Mouse (Mus musculus): ENCODE data around the gene Tigd3. TPM values are rescaled to one million over a fixed set of nuclear protein-coding genes. Genes with fewer than 3 reads are reported as not detected.
A peak's percentile ranks its signal among the peaks of the same experiment; 100 is the strongest.

Gene Tigd3
- polyA plus RNA-seq, 1 experiment, result 0.28 TPM

DNA sequence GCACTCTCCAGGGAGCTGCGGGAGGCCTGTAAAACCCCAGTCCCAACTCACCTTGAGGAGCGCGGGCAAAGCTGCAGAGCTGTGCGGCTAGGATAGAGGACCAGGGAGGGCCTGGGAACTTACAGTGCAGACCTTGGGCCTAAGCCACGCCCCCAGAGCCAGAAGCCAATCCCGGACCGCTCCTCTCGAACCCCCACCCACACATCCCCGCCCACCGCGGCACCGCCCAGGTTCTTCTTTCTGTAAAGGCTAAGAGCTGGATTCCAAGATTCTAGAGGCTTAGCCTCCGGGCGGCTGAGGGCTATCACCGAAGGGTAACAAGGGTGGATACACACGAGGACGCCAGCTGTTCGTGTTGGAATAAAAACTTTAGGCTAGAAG is 30.8 kb upstream of the Tigd3 start, which contains the start of gene Cdc42ep2:
TSS of gene Cdc42ep2 (minus strand) at position 104 of the 381 bp plus-strand sequence.
- Histone ChIP-seq H3K4me3 (replicated peaks) (peak within 1 kb of the TSS; percentile 64), H3K27me3 (ENCODE audit: control insufficient read depth) (peaks cover 44% of the 10 kb centered on the region), H3K4me1 (ENCODE audit: control insufficient read depth) (peaks cover 47% of the 10 kb centered on the region), H3K36me3 (ENCODE audit: control insufficient read depth) (no peaks in the 10 kb centered on the region), H3K9me3 (ENCODE audit: control insufficient read depth, low read length) (no peaks in the 10 kb centered on the region)
- TF ChIP-seq TAL1 (IDR thresholded peaks at IDR 0.05; ENCODE audit: low read length) (no peak), GATA1 (IDR thresholded peaks at IDR 0.05; ENCODE audit: low read length) (no peak)

DNA sequence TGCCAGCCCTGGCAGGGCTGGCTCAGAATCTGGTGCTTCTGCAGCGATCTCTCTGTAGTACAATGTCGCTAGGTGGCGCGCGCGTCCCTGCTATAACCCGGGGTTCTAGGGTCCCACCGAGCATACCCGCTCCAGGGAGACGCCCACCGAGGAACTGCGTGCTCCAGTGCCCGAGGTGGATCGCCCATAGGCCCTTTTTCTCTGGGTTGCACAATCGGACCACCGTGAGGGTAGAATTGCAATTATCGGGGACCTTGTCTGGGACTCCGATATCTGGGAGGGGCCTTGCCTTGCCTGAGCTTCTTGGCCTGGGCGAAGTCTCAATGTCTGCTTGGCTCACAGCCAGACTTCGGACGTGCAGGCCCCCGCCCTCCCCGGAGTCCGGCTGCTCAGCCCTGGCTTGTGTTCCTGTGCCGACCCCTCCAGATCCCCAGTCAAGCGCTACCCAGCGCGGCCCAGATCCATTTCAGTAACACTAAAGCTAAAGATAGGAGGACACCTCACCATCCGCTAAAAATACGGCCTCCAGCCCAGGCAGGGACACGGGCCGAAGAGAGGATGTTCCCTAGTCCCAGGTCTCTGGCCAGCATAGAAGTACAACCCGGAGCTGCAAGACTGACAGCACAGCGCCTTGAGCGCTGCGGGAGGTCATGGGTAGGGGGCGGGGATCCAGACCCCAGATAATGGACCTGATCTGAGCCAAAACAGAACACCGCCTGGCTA is 30.2 kb upstream of the Tigd3 start:
- TF ChIP-seq TAL1 (IDR thresholded peaks at IDR 0.05; ENCODE audit: low read length), result no peak
- no peak for TF ChIP-seq GATA1 (IDR thresholded peaks at IDR 0.05; ENCODE audit: low read length)
- H3K36me3 ChIP-seq (ENCODE audit: control insufficient read depth), result no peaks in the 10 kb centered on the region
- no peaks in the 10 kb centered on the region for H3K9me3 ChIP-seq (ENCODE audit: control insufficient read depth, low read length)
- peak overlapping the region; percentile 64 for H3K4me3 ChIP-seq (replicated peaks)
- H3K27me3 ChIP-seq (ENCODE audit: control insufficient read depth), result peaks cover 39% of the 10 kb centered on the region
- H3K4me1 ChIP-seq (ENCODE audit: control insufficient read depth), result peaks cover 47% of the 10 kb centered on the region

DNA sequence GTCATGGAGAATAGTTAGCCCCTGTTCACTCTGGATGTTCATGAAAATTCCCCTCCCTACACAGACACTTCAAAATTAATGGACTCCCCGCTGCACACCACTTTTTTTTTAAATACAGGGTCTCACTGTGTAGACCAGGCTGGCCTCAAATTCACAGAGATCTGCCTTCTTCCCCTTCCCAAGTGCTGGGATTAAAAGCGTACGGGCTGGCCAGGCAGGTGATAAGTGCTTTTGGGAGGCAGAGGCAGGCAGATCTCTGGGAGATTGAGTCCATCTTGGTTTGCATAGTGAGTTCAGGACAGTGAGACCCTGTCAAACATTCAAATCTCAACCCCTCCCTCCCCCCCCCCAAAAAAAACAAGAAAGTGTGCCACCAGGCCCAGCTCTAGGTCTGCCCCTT is 29.0 kb upstream of the Tigd3 start:
- TF ChIP-seq TAL1 (IDR thresholded peaks at IDR 0.05; ENCODE audit: low read length) (no peak), GATA1 (IDR thresholded peaks at IDR 0.05; ENCODE audit: low read length) (no peak)
- Histone ChIP-seq H3K4me3 (replicated peaks) (peak overlapping the region; percentile 49), H3K27me3 (ENCODE audit: control insufficient read depth) (peaks cover 28% of the 10 kb centered on the region), H3K36me3 (ENCODE audit: control insufficient read depth) (peaks cover 7% of the 10 kb centered on the region), H3K9me3 (ENCODE audit: control insufficient read depth, low read length) (no peaks in the 10 kb centered on the region), H3K4me1 (ENCODE audit: control insufficient read depth) (peaks cover 47% of the 10 kb centered on the region)

DNA sequence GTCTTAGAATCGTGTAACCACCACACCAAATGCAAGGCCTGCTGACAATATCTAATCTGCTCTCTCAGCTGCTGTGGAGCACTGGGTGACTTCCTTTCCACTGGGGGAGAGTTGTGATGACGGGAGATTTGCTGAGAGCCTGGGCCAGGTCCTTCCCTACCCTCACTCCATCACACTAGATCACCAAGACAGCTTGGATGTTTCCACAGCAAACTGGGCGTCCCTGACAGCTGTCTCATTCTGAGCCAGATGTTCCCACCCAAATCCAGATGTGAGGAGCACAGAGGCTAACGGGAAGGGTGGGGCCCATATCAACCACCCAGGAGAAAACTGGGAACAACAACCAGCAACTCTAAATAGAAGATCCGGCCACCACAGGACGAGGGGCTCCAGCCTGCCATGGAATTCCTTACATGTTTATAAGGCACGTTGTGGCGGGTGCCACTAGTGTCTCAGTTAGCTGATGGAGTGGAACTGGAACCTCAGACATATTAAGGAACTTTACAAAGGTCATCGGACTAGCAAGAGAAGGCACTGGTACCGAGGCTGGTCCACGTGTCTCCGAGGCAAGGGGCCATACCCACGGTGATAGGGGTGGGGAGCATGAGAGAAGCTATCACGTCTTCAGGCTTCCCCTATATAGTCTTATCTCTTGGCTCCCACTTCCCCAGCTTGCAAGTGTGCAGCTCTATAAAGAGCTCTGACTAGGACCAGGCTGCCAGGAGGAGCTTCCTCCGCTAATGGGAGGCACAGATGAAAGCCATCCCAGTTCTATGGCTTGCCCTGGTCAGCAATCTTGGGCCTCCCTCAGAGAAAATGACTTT is 28.4 kb upstream of the Tigd3 start:
- peak overlapping the region; percentile 49 for H3K4me3 ChIP-seq (replicated peaks)
- peaks cover 14% of the 10 kb centered on the region for H3K36me3 ChIP-seq (ENCODE audit: control insufficient read depth)
- peaks cover 24% of the 10 kb centered on the region for H3K27me3 ChIP-seq (ENCODE audit: control insufficient read depth)
- H3K9me3 ChIP-seq (ENCODE audit: control insufficient read depth, low read length), result no peaks in the 10 kb centered on the region
- peak; percentile 57 for TF ChIP-seq TAL1 (IDR thresholded peaks at IDR 0.05; ENCODE audit: low read length)
- TF ChIP-seq GATA1 (IDR thresholded peaks at IDR 0.05; ENCODE audit: low read length), result no peak; the same call in 1 of the 2 replicates
- peaks cover 47% of the 10 kb centered on the region for H3K4me1 ChIP-seq (ENCODE audit: control insufficient read depth)

DNA sequence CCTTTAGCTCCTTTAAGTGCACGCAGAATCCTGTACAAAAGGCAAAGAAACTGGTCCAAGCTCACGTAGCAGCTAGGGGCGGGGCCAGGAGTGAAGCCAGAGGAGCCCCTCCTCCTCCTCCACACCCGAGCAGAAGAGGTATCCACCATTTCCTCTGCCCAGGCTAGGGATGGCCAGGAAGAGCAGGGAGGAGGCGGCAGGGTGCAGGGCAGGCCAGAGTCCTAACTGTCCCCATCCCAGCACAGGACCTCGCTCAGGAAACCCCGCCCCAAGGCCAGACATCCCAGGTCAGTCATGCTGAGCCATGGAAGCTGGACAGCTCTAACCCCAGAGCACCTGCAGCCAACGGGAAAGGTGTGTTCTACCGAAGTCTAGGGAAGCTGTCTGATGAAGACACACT is 27.8 kb upstream of the Tigd3 start:
- no peak for TF ChIP-seq TAL1 (IDR thresholded peaks at IDR 0.05; ENCODE audit: low read length)
- TF ChIP-seq GATA1 (IDR thresholded peaks at IDR 0.05; ENCODE audit: low read length), result no peak

DNA sequence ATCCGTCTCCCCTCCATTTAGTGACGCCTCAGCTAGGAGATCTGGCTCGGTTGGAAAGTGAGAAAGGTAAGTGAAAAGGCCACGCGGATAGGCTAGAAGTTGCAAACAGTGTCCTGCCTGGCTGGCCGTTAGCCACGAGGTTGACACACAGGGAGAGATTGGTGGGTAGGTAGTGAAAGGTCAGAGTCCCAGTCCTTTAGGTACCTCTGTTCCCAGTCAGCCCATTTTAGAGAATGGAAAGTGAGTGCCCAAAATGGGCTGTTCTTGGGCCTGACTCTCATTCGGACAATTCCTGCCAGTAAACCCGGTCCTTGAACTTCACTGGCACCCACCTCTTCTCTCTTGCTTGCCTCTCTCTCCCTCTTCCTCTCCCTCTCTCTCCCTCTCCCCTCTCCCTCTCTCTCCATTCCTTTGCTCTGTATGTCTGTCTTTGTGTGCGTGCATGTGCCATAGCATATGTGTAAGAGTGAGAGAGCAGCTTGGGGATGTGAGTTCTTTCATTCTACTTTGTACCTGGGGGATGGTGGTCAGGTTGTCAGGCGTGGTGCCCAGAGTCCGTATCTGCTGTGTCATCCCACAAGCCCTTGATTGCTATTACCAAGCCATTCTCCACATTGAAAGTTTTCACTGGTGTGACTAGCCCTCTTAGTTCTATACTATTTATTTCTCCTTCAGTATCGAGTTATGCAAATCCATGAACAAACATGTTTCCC is 19.2 kb upstream of the Tigd3 start, which contains the start of gene Dpf2:
TSS of gene Dpf2 (minus strand) at position 4 of the 713 bp plus-strand sequence.
- Histone ChIP-seq H3K9me3 (ENCODE audit: control insufficient read depth, low read length) (no peaks in the 10 kb centered on the region), H3K4me3 (replicated peaks) (peak within 1 kb of the TSS; percentile 79), H3K27me3 (ENCODE audit: control insufficient read depth) (no peaks in the 10 kb centered on the region), H3K36me3 (ENCODE audit: control insufficient read depth) (peaks cover 46% of the 10 kb centered on the region), H3K4me1 (ENCODE audit: control insufficient read depth) (peaks cover 54% of the 10 kb centered on the region)
- TF ChIP-seq TAL1 (IDR thresholded peaks at IDR 0.05; ENCODE audit: low read length), result no peak
- no peak for TF ChIP-seq GATA1 (IDR thresholded peaks at IDR 0.05; ENCODE audit: low read length)

More for the DNA sequence above, 27.8 kb upstream of the Tigd3 start:
- H3K9me3 ChIP-seq (ENCODE audit: control insufficient read depth, low read length), result no peaks in the 10 kb centered on the region
- peaks cover 18% of the 10 kb centered on the region for H3K27me3 ChIP-seq (ENCODE audit: control insufficient read depth)
- H3K4me1 ChIP-seq (ENCODE audit: control insufficient read depth), result peaks cover 47% of the 10 kb centered on the region
- H3K36me3 ChIP-seq (ENCODE audit: control insufficient read depth), result peaks cover 20% of the 10 kb centered on the region
- peak overlapping the region; percentile 49 for H3K4me3 ChIP-seq (replicated peaks)

DNA sequence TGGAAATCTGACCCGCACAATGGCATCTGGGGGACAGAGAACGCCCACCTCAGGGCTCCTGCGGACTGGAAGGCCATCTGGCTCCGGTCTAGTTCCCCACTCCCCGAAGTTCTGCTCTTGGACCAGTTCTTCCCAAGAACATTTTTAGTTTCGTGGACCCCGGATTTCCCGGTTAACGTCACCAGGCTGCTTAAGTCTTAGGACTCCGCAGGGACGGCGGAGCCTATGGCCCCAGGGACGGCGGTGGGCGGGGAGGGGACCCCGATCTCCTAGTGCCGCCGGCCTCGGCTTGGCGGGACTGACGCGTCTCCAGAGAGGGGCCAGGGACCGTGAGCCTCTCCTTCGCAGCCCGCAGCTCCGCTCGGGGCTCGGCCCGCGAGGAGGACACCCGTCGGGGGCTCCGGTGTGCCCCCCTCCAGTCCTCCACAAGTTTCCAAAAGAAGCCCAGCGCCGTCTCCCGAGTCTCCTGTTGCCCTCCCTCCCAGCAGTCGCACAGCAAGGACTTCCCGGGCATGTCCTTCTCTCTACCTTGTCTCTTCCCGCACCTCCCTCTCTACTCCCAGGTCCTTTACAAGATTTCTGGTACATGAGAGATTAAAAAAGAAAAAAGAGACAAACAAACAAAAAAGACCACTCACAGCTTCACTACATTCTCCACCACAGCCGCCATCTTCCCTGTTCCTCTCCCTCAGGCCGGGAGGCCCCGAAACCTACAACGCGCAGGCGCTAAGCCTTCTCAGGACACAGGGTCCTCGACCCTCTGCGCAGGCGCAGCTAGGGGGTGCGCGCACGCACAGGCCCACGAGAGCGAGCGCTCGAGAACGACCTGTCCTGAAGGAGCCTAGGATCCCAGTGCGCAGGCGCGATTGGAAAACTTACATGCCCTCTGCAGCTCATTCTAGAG is 18.4 kb upstream of the Tigd3 start:
- TF ChIP-seq TAL1 (IDR thresholded peaks at IDR 0.05; ENCODE audit: low read length) (no peak), GATA1 (IDR thresholded peaks at IDR 0.05; ENCODE audit: low read length) (no peak)
- Histone ChIP-seq H3K9me3 (ENCODE audit: control insufficient read depth, low read length) (no peaks in the 10 kb centered on the region), H3K27me3 (ENCODE audit: control insufficient read depth) (no peaks in the 10 kb centered on the region), H3K4me1 (ENCODE audit: control insufficient read depth) (peaks cover 57% of the 10 kb centered on the region), H3K4me3 (replicated peaks) (peak overlapping the region; percentile 79), H3K36me3 (ENCODE audit: control insufficient read depth) (peaks cover 44% of the 10 kb centered on the region)

Data from erythroblast, embryonic 14.5 days (primary cell).